Mouse (Mus musculus) 3134 (cell line): Measurements from ENCODE around the gene Atr.
A peak's percentile ranks its signal among the peaks of the same experiment; 100 is the strongest.
"Not testable (repeated sequence)": the region's sequence is repeated elsewhere in the genome, so short reads cannot be mapped to it uniquely, and the experiment has no call there.

Experiments used
- DNase-seq: peaks from one replicate; pipeline ENCODE4 v3.0.0-alpha.2; 2011; ENCODE audit warnings: low spot score; ENCODE audit not compliant: insufficient read length; ENCODE audit errors: extremely low read depth

The Atr gene

GRCm38 (mm10) chr9:95897392-95897791 lies 40.0 kb downstream of the Atr start:
- no peak for DNase-seq

- DNase-seq, result no peak
Observed at GRCm38 (mm10) chr9:95932855-95933254, 75.5 kb downstream of the Atr start.

DNA sequence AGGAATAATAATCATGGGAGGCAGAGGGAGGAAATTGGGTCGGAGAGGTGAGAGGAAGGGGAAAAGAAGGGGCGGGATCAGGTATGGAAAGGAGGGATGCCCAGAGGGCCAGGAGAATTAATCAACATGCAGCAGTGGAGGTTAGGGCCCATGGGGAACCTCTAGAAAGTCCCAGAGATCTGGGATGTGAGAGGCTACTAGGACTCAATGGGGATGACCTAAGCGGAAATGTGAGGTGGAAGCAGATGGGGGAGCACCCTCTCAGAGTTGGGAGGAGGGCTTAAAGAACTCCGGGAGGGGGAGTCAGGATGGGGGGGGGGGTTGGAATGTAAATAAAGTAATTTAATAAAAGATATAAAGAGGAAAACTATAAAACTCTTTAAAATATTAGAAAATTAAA lies 96.3 kb downstream of the Atr start:
- no peak for DNase-seq

GRCm38 (mm10) chr9:95954226-95954584 lies 96.8 kb downstream of the Atr start:
- no peak for DNase-seq

DNA sequence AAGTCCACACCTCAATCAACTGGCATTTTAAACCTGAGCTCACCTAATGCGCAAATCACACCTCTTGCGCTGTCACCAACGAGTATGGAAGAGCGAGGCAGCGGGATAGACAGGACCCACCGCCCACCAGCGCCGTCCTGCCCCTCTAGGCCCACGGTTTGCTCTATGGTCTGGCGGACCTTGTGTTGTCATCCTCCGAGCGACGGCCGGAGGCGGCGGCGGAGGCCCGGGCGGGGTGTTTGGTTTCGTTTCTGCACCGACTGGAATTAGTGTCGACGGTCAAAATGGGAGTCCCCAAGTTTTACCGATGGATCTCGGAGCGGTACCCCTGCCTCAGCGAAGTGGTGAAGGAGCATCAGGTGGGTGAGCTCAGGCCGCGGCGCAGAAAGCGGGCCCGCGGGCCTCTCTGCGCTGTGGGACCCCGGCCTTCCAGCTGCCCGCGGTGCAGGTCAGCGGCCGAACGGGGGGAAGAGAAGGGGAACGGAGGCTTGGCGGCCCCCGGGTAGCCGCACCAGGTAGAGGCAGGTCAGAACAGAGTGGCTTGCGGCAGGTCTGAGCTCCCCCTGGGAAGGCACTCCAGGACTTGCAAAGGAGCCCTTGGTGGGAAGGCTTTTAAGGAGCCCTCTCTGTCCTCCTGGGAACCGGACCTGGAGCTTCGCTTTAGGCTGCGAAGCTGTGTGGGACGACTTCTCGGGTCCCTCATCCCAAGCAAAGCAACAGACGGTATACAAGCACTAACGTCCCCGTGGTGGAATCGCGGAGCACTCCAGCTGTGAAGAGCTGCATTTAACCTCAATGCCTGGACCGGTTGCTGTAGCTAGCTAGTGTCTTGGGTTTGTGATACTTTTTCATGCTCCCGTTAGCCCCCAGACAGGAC lies 97.4 kb downstream of the Atr start, which contains the start of gene Xrn1:
Gene Xrn1 (plus strand): TSS at position 176 of the 877 bp plus-strand sequence.
- peak; percentile 88 for DNase-seq

DNA sequence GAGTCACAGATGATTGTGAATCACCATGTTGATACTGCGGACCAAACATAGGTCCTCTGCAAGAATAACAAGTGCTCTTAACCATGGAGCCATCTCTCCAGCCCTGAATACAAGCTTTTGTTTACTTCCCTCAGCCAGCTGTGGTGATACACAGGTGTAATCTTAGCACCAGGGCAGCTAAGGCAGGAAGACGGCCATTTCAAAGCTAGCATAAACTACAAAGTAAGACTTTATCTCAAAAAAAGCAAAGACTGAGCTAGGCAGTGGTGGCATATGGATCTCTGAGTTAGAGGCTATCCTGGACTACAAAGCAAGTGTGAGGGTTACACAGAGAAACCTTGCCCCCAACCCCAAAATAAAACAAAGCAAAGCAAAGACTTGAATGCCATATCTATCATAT lies 100.2 kb downstream of the Atr start:
- DNase-seq, result no peak

- DNase-seq, result no peak
Observed at GRCm38 (mm10) chr9:95958041-95958730, 100.8 kb downstream of the Atr start.

DNA sequence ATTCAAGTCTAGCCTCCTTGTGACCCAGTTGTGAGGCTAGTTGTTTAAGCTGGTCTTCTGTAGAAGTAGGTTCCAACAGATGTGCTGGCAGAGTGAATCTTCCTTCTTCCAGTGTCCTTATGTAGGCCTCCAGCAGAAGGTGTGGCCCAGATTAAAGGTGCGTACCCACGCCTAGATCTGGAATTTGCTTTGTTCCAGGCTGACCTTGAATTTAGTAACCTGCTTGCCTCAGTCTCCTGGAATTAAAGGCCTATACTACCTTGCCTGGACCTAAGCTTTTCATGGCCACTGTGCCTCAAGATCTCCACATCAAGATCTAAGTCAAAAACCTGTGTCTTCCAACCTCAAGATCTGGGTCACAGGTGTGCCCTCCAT lies 101.3 kb downstream of the Atr start:
- not testable (repeated sequence) for DNase-seq

GRCm38 (mm10) chr9:95959246-95959645 lies 101.8 kb downstream of the Atr start:
- no peak for DNase-seq

GRCm38 (mm10) chr9:95959732-95960428 lies 102.5 kb downstream of the Atr start:
- no peak for DNase-seq

GRCm38 (mm10) chr9:95961058-95961457 lies 103.7 kb downstream of the Atr start:
- no peak for DNase-seq

- DNase-seq, result no peak
Observed at GRCm38 (mm10) chr9:95964037-95964436, 106.6 kb downstream of the Atr start.

- no peak for DNase-seq
Observed at GRCm38 (mm10) chr9:95978279-95978678, 120.9 kb downstream of the Atr start.

DNA sequence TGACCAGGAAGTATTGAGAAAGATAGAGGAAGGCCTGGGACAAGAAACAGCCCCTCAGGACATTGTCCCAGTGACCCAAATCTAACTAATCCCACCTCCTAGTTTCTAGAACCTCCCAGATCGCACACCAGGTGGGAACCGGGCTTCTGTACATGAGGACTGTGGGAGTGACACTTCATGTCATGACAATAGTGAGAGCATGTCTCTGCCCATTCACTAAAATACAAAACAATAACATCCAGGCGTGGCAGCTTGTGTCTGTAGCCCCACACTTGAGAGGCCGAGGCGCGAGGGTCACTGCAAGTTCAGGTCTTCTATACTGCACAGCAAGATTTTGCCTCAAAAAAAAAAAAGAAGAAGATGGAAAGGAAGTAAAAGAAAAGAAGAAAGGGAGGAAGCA lies 122.5 kb downstream of the Atr start:
- DNase-seq, result no peak

DNA sequence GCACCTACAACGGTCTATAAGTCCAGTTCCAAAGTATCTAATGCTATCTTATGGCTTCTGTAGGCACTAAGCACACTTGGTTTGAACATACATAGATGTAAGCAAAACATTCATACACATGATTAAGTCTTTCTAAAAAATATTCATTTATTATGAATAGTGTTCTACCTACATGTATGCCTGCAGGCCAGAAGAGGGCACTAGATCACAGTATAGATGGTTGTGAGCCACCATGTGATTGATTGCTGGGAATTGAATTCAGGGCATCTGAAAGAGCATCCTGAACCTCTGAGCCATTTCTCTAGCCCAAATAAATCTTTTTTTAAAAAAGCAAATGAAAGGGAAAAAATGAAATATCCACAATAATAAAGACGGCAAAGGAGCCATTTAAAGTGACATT lies 134.9 kb downstream of the Atr start:
- DNase-seq, result peak; percentile 9
